8 mouse cellular contexts compared by ENCODE assay signal in genomic region chr12:112130957-112131356, GRCm38 (mm10). TPM values are rescaled to one million over a fixed set of nuclear protein-coding genes. Genes with fewer than 3 reads are reported as not detected.
DNase-seq lines count a peak whose midpoint lies in the region; ATAC-seq lines count a peak whose summit lies in the region.

No protein-coding gene starts in this region.

- peak overlapping the region; percentile 95 for H3K4me2 ChIP-seq in heart, embryonic 11.5 days
- peak overlapping the region; percentile 92 for H3K4me2 ChIP-seq in embryonic facial prominence, embryonic 13.5 days
- peak overlapping the region; percentile 94 for H3K4me2 ChIP-seq in midbrain, embryonic 12.5 days (replicated peaks)

- peak overlapping the region; percentile 74; the same call in 1 of the 2 replicates for H3K9ac ChIP-seq in heart, embryonic 11.5 days (ENCODE audit: low read depth, low read length)
- H3K9ac ChIP-seq in embryonic facial prominence, embryonic 13.5 days, result peak overlapping the region; percentile 81
- H3K9ac ChIP-seq in midbrain, embryonic 12.5 days (replicated peaks), result peak overlapping the region; percentile 72; the same call in 1 of the 2 replicates

- no peaks in the 10 kb centered on the region for H3K36me3 ChIP-seq in heart, embryonic 11.5 days (ENCODE audit: control insufficient read depth, insufficient read depth, low read length)
- no peaks in the 10 kb centered on the region for H3K36me3 ChIP-seq in embryonic facial prominence, embryonic 13.5 days
- H3K36me3 ChIP-seq in midbrain, embryonic 12.5 days, result no peaks in the 10 kb centered on the region

- H3K4me1 ChIP-seq in heart, embryonic 11.5 days (ENCODE audit: control insufficient read depth, insufficient read depth, low read length), result 0 out of 2 replicates have a peak, but pooled peaks cover 5% of the 10 kb centered on the region
- H3K4me1 ChIP-seq in embryonic facial prominence, embryonic 13.5 days, result peaks cover 21% of the 10 kb centered on the region
- H3K4me1 ChIP-seq in midbrain, embryonic 12.5 days, result peaks cover 13% of the 10 kb centered on the region

- peak overlapping the region; percentile 74 for H3K4me3 ChIP-seq in heart, embryonic 11.5 days (ENCODE audit: low read depth, low read length)
- peak overlapping the region; percentile 71 for H3K4me3 ChIP-seq in embryonic facial prominence, embryonic 13.5 days
- H3K4me3 ChIP-seq in midbrain, embryonic 12.5 days, result peak overlapping the region; percentile 60

- no peak for DNase-seq in heart, adult 8-10 months (ENCODE audit: low spot score)
- peak; percentile 71 to 77 for DNase-seq in kidney, adult 8-10 months
- DNase-seq in MN1 (ENCODE audit: low spot score), result no peak
- DNase-seq in retina, embryonic 14.5 days (ENCODE audit: low spot score), result no peak
- DNase-seq in left cerebral cortex, adult 9 months (ENCODE audit: low spot score in 2 of 2), result no peak

- no peak for ATAC-seq in heart, embryonic 11.5 days (replicated peaks; ENCODE audit: insufficient number of reproducible peaks, low FRiP score, low TSS enrichment)
- no peak for ATAC-seq in embryonic facial prominence, embryonic 13.5 days (ENCODE audit: insufficient number of reproducible peaks, insufficient read depth, low FRiP score, low TSS enrichment, low read depth)
- peak; percentile 32; the same call in 1 of the 2 replicates for ATAC-seq in midbrain, embryonic 12.5 days (ENCODE audit: low FRiP score, low read depth)

- 10% methylated on average over 32 of the region's 32 CpGs for WGBS in heart, embryonic 11.5 days (ENCODE audit: insufficient replicate concordance)
- 10% methylated on average over 32 of the region's 32 CpGs for WGBS in embryonic facial prominence, embryonic 13.5 days
- WGBS in midbrain, embryonic 12.5 days, result 12% methylated on average over 31 of the region's 32 CpGs

- H3K27ac ChIP-seq in heart, embryonic 11.5 days (ENCODE audit: low read depth, low read length), result no peak overlapping the region
- H3K27ac ChIP-seq in embryonic facial prominence, embryonic 13.5 days, result 0 out of 2 replicates have a peak overlapping the region, but pooled peaks have one; percentile 7
- H3K27ac ChIP-seq in midbrain, embryonic 12.5 days (replicated peaks), result no peak overlapping the region

- H3K27me3 ChIP-seq in heart, embryonic 11.5 days (ENCODE audit: control insufficient read depth, insufficient read depth, low read length), result peaks cover 50% of the 10 kb centered on the region
- peaks cover 48% of the 10 kb centered on the region for H3K27me3 ChIP-seq in embryonic facial prominence, embryonic 13.5 days
- peaks cover 79% of the 10 kb centered on the region for H3K27me3 ChIP-seq in midbrain, embryonic 12.5 days

- H3K9me3 ChIP-seq in heart, embryonic 11.5 days (replicated peaks; ENCODE audit: control insufficient read depth, low read length), result no peaks in the 10 kb centered on the region
- H3K9me3 ChIP-seq in embryonic facial prominence, embryonic 13.5 days, result no peaks in the 10 kb centered on the region
- no peaks in the 10 kb centered on the region for H3K9me3 ChIP-seq in midbrain, embryonic 12.5 days

RNA-seq across cellular contexts. Expression of gene Kif26a, which starts 15.1 kb away (rescaled TPM):
- 0.89 and 1.3 TPM in 2 replicates for polyA plus RNA-seq in heart, embryonic 11.5 days (2014; fragmentation: Nextera tagmentation; extraction: Ambion mirVana)
- total RNA-seq in heart, adult 8-10 months (2022), result 10 to 100 TPM in 3 of 4 experiments, 1 to 10 TPM in 1; 9.2 to 13.4 (median 12.3) TPM
- 6.9 and 7.2 TPM in 2 replicates for polyA plus RNA-seq in embryonic facial prominence, embryonic 13.5 days (2015; fragmentation: Nextera tagmentation; extraction: Ambion mirVana)
- 10.0 and 10.1 TPM in 2 replicates for polyA plus RNA-seq in midbrain, embryonic 12.5 days (2016; fragmentation: Nextera tagmentation; extraction: Ambion mirVana)

RNA-seq across cellular contexts. Expression of gene Aspg, which starts 24.5 kb away (rescaled TPM):
- polyA plus RNA-seq in heart, embryonic 11.5 days (2014; fragmentation: Nextera tagmentation; extraction: Ambion mirVana), result 0.56 and 1.4 TPM in 2 replicates
- total RNA-seq in heart, adult 8-10 months (2022), result under 1 TPM in 2 of 4 experiments, not detected in 2; 0.44 to 0.62 TPM
- 0.60 and 1.1 TPM in 2 replicates for polyA plus RNA-seq in embryonic facial prominence, embryonic 13.5 days (2015; fragmentation: Nextera tagmentation; extraction: Ambion mirVana)
- 0.51 and 0.56 TPM in 2 replicates for polyA plus RNA-seq in midbrain, embryonic 12.5 days (2016; fragmentation: Nextera tagmentation; extraction: Ambion mirVana)

Comparison
In these comparisons a context has a peak if more than half of its experiments do, and no peak if none do; other contexts are left out.
1. DNase-seq: peak in kidney, adult 8-10 months (2 of 2); none in heart, adult 8-10 months (single experiment), MN1 (single experiment), retina, embryonic 14.5 days (single experiment) and left cerebral cortex, adult 9 months (0 of 2).
2. Peak in every context shown above with its lines, with median percentiles within 50 percentile points of each other: H3K4me2 ChIP-seq, H3K4me3 ChIP-seq and H3K9ac ChIP-seq.